Mouse (Mus musculus) liver, adult 2 months (tissue): ENCODE data around the gene Tbc1d8b. TPM values are rescaled to one million over a fixed set of nuclear protein-coding genes. Genes with fewer than 3 reads are reported as not detected.

Experiments
- DNase-seq: peaks from one replicate; pipeline ENCODE4 v3.0.0-alpha.2; 2011; ENCODE audit warnings: low read depth, low spot score; ENCODE audit errors: extremely low read depth
- H3K27ac ChIP-seq: fragments of 200-500 bp; replicated peaks from 2 replicates; pipeline ENCODE4 v1.5.1; 2012; ENCODE audit warnings: low read depth, mild to moderate bottlenecking, control low read depth, inconsistent platforms, low read length; ENCODE audit not compliant: insufficient read depth
- H3K27me3 ChIP-seq: fragments of 200-500 bp; 2 replicates; pipeline ENCODE4 v1.6.1; 2012; ENCODE audit warnings: mild to moderate bottlenecking, moderate library complexity, low read length, inconsistent platforms; ENCODE audit not compliant: control insufficient read depth, insufficient read depth
- H3K36me3 ChIP-seq: fragments of 200-500 bp; 2 replicates; pipeline ENCODE4 v1.6.1; 2012; ENCODE audit warnings: low read length, inconsistent platforms; ENCODE audit not compliant: control insufficient read depth, insufficient read depth
- H3K4me1 ChIP-seq: fragments of 200-500 bp; 2 replicates; pipeline ENCODE4 v1.6.1; 2011; ENCODE audit warnings: low read length; ENCODE audit not compliant: control insufficient read depth, insufficient read depth
- H3K4me3 ChIP-seq: fragments of 200-500 bp; 2 replicates; pipeline ENCODE4 v1.5.1; 2011; ENCODE audit warnings: low read depth, mild to moderate bottlenecking, control low read depth, low read length, moderate library complexity; ENCODE audit not compliant: insufficient read depth
- H3K79me2 ChIP-seq: fragments of 200-500 bp; 2 replicates; pipeline ENCODE4 v1.6.1; 2012; ENCODE audit warnings: inconsistent platforms, mild to moderate bottlenecking, low read length, moderate library complexity; ENCODE audit not compliant: control insufficient read depth, insufficient read depth
- H3K9ac ChIP-seq: fragments of 200-500 bp; 2 replicates; pipeline ENCODE4 v1.6.1; 2012; ENCODE audit warnings: low read depth, mild to moderate bottlenecking, control low read depth, inconsistent platforms, low read length
- CTCF ChIP-seq: fragments of 200-500 bp; IDR thresholded peaks from 2 replicates; pipeline ENCODE4 v1.5.1; 2011; ENCODE audit warnings: low read depth, low read length, control low read depth
- POLR2A ChIP-seq: fragments of 200-500 bp; IDR thresholded peaks from 2 replicates; pipeline ENCODE4 v1.6.1; 2011; ENCODE audit warnings: low read length, control low read depth; ENCODE audit not compliant: insufficient read depth; ENCODE audit errors: extremely low read depth
- WGBS: fragments of 180-500 bp; shearing (Covaris S2); methylation state at CpG from one replicate; pipeline ENCODE4 v1.1.7; 2018; 5-methylcytosine and 5-hydroxymethylcytosine counted together
- polyA plus RNA-seq: library from polyadenylated mRNA; depleted of rRNA; stranded (reverse); fragments of >200 nt; gene quantifications from 2 replicates; pipeline ENCODE4 v1.2.3, GENCODE M21; 2012; rRNA removed
- total RNA-seq: library from RNA; depleted of rRNA; stranded (reverse); fragments of >200 nt; gene quantifications from 2 replicates; pipeline ENCODE4 v1.2.3, GENCODE M21; 2014; rRNA removed

The Tbc1d8b gene
- 15.0 and 16.1 TPM in 2 replicates for total RNA-seq
- 1.2 and 1.6 TPM in 2 replicates for polyA plus RNA-seq

DNA sequence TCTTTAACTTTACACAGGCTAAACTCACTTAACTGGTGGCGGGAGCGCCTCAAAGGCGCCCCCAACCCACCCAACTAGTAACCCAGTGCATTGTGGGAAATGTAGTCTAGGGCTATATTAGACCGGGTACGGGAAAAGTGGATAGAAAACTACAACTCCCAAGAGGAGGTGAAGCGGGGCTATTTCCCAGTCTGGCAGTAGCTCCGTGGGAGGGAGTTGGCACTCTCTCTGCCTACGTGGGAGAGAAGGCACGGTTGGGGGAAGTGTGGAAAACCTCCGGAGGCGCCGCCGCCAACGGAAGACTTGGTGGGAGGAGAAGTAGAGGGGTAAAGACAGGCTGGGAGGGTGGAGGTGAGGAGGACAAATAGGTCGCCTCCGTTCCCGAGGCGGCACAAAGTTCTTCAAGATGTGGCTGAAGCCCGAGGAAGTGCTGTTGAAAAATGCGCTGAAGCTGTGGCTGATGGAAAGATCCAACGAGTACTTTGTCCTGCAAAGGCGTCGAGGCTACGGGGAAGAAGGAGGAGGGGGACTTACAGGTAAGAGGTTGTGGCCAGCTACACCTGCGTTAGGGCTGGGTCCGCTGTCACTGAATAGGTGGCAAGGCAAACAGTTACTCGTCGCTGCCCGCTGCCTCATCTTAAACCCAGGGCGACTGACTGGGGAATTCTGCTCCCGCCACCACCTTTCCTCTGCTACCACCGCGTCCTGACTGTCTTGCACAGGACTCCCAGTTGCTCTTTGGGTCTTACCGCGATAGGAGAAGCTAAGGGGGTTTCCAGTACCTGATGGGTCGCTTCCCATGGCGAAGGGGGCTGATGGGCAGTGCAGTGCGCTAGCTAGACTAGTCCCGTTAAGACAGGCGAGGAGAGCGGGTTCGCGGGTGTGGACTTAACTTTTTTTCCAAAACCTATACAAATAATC, at the start of gene Tbc1d8b:
Gene Tbc1d8b (plus strand): TSS at position 222 of the 921 bp plus-strand sequence.
- Histone ChIP-seq H3K36me3 (no peaks in the 10 kb centered on the region), H3K27ac (peak within 1 kb of the TSS; percentile 73), H3K27me3 (no peaks in the 10 kb centered on the region), H3K4me3 (peak within 1 kb of the TSS; percentile 77), H3K79me2 (no peaks in the 10 kb centered on the region; the same call in 1 of the 2 replicates), H3K9ac (peak within 1 kb of the TSS; percentile 76), H3K4me1 (0 out of 2 replicates have a peak, but pooled peaks cover 2% of the 10 kb centered on the region)
- peak; percentile 90 for DNase-seq
- WGBS: under 1% methylated on average over 43 of the region's 43 CpGs
- TF ChIP-seq CTCF (no peak), POLR2A (0 out of 2 replicates have a peak, but pooled peaks have one; percentile 25)

DNA sequence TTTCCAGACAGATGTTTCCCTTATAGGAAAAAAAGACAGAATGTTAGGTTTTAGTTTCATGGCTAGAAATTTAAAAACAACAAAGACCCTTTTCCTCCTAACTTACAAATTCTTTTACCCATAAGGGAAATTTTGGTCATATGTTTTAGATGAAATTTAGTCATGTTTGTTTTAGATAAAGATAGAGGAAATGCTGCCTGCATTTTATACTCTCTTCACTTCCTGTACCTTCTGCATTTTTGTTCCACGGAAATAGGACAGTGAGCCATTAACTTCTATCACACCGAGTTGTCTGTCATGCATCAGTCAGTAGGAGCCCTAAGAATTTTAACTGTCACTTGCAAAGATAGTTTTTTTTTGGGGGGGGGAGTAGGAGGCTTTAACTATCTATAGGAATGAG, 45.1 kb upstream of the Tbc1d8b start:
- no peak for DNase-seq
- no peak overlapping the region for H3K9ac ChIP-seq
- no peaks in the 10 kb centered on the region for H3K27me3 ChIP-seq
- H3K4me1 ChIP-seq: peaks cover 2% of the 10 kb centered on the region
- H3K36me3 ChIP-seq: no peaks in the 10 kb centered on the region
- peaks cover 2% of the 10 kb centered on the region; the same call in 1 of the 2 replicates for H3K79me2 ChIP-seq
- peak overlapping the region; percentile 58; the same call in 1 of the 2 replicates for H3K27ac ChIP-seq
- no peak for TF ChIP-seq CTCF
- TF ChIP-seq POLR2A: no peak
- 8% methylated on average over 2 of the region's 2 CpGs for WGBS
- H3K4me3 ChIP-seq: no peak overlapping the region

DNA sequence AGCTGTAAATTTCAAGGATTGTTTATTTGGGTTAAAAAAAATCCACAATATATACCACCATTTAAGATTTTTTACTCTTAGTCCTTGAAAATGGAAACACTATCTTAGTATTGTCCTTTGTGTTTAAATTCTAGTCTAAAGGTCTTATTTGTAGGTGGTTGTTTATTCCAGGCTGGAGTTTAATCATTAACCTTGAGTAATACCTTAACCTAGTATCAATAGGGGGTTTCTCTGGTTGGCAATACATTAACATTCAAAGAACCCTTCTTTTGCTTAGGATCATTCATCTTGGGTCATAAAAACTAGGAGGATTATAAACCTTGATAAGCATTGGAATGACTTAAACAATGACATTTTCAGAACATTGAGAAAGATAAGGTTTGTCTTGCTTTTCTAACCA, 44.4 kb upstream of the Tbc1d8b start:
- H3K4me3 ChIP-seq: no peak overlapping the region
- TF ChIP-seq CTCF: no peak
- TF ChIP-seq POLR2A: no peak
- H3K27ac ChIP-seq: no peak overlapping the region
- peak; percentile 77 for DNase-seq
- no peak overlapping the region for H3K9ac ChIP-seq
- no peaks in the 10 kb centered on the region for H3K36me3 ChIP-seq
- H3K27me3 ChIP-seq: no peaks in the 10 kb centered on the region
- H3K4me1 ChIP-seq: peaks cover 2% of the 10 kb centered on the region
- peaks cover 2% of the 10 kb centered on the region; the same call in 1 of the 2 replicates for H3K79me2 ChIP-seq

DNA sequence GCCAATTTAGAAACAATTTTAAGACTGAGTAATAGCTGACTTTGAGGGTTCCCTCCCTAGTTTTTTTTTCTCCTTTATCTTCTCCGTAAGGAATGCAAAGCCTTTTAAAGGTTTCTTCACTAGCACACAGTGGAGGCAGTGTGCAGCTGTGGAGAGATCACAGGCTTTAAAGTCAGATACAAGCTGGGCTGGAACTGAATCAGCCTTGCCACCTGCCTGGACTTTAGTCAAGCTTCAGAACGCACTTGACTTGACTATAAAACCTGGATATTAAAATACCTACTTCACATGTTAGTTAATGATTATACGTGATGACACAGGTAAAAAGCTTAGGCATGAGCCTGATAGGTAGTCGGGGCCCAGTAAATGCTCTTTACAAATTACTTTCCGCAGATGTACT, 32.6 kb upstream of the Tbc1d8b start:
- DNase-seq: peak; percentile 69
- no peak overlapping the region for H3K27ac ChIP-seq
- no peaks in the 10 kb centered on the region for H3K36me3 ChIP-seq
- H3K27me3 ChIP-seq: no peaks in the 10 kb centered on the region
- no peak overlapping the region for H3K4me3 ChIP-seq
- 35% methylated on average over 5 of the region's 5 CpGs for WGBS
- no peak overlapping the region for H3K9ac ChIP-seq
- TF ChIP-seq CTCF (no peak), POLR2A (no peak)
- no peaks in the 10 kb centered on the region for H3K4me1 ChIP-seq
- H3K79me2 ChIP-seq: no peaks in the 10 kb centered on the region

DNA sequence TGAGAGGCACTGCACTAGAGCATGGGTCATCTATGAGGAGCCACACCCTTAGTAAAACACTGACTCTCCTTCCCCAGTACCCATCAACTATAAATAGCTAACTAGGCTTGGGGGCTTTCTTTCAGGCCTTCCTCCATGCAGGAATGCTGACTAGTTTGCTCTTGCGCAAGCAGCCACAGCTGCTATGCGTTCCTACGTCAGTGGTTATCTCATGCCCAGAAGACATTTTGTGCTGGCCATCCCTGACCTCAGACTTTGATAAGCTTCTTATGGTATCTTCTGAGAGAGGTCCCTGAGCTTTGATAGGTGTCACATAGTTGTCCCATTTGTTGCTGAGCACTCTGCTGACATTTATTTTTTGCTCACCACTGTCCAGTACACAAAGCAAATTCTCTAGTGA, 31.5 kb upstream of the Tbc1d8b start:
- Histone ChIP-seq H3K4me3 (no peak overlapping the region), H3K79me2 (no peaks in the 10 kb centered on the region), H3K27me3 (no peaks in the 10 kb centered on the region), H3K4me1 (no peaks in the 10 kb centered on the region), H3K27ac (no peak overlapping the region), H3K36me3 (no peaks in the 10 kb centered on the region), H3K9ac (no peak overlapping the region)
- TF ChIP-seq POLR2A (no peak), CTCF (no peak)
- DNase-seq: no peak
- 48% methylated on average over 3 of the region's 3 CpGs for WGBS
